Mouse (Mus musculus): ENCODE data around the gene Ptrh1. TPM values are rescaled to one million over a fixed set of nuclear protein-coding genes. Genes with fewer than 3 reads are reported as not detected.

The Ptrh1 gene
- total RNA-seq, 1 experiment: 20.9 TPM

GRCm38 (mm10) chr2:32776192-32776591, 606 bp downstream of the Ptrh1 start:
- Histone ChIP-seq H3K9ac (ENCODE audit: insufficient read depth, low read depth, low read length, poor library complexity, severe bottlenecking) (peak overlapping the region; percentile 58), H3K9me3 (ENCODE audit: control insufficient read depth, insufficient read depth, low read depth, low read length) (no peaks in the 10 kb centered on the region), H3K36me3 (ENCODE audit: control insufficient read depth, insufficient read depth, low read length, poor library complexity, severe bottlenecking) (peaks cover 3% of the 10 kb centered on the region; the same call in 1 of the 2 replicates), H3K4me1 (ENCODE audit: control insufficient read depth in 2 of 2, insufficient read depth in 2 of 2, low read length in 2 of 2, poor library complexity in 1 of 2) (peaks cover 5 to 21% of the 10 kb centered on the region in 2 experiments; a peak in 2 of 4 replicates), H3K27ac (ENCODE audit: insufficient read depth, low read depth, low read length, poor library complexity, severe bottlenecking) (no peak overlapping the region), H3K4me3 (ENCODE audit: insufficient read depth in 1 of 2, low read depth in 1 of 2, low read length in 2 of 2, poor library complexity in 1 of 2, severe bottlenecking in 1 of 2) (peak overlapping the region; percentile 62 to 99)
- no peak for DNase-seq (ENCODE audit: low read depth, low spot score)
- in situ Hi-C loops (cut with MboI; ENCODE audit: low sequenced_read_pairs in 2 of 2, unreplicated experiment in 2 of 2): no loop called here
- no peak for TF ChIP-seq HCFC1 (IDR thresholded peaks at IDR 0.05; ENCODE audit: borderline replicate concordance, insufficient read depth, low read length)
- TF ChIP-seq ZC3H11A (IDR thresholded peaks at IDR 0.05; ENCODE audit: borderline replicate concordance, low read depth, low read length): no peak
- no peak for TF ChIP-seq CHD2 (IDR thresholded peaks at IDR 0.05; ENCODE audit: low read depth, low read length)
- TF ChIP-seq MAFK (IDR thresholded peaks at IDR 0.05; ENCODE audit: insufficient read depth, low read depth, low read length): no peak
- no peak for TF ChIP-seq ZNF384 (IDR thresholded peaks at IDR 0.05; ENCODE audit: low read depth, low read length)

GRCm38 (mm10) chr2:32778081-32778480, 2.5 kb downstream of the Ptrh1 start:
- peaks cover 5 to 13% of the 10 kb centered on the region in 2 experiments; a peak in 2 of 4 replicates for H3K4me1 ChIP-seq (ENCODE audit: control insufficient read depth in 2 of 2, insufficient read depth in 2 of 2, low read length in 2 of 2, poor library complexity in 1 of 2)
- H3K9me3 ChIP-seq (ENCODE audit: control insufficient read depth, insufficient read depth, low read depth, low read length): no peaks in the 10 kb centered on the region
- no peak for TF ChIP-seq ZNF384 (IDR thresholded peaks at IDR 0.05; ENCODE audit: low read depth, low read length)
- no peak for TF ChIP-seq CHD2 (IDR thresholded peaks at IDR 0.05; ENCODE audit: low read depth, low read length)
- no peak for TF ChIP-seq MAFK (IDR thresholded peaks at IDR 0.05; ENCODE audit: insufficient read depth, low read depth, low read length)
- TF ChIP-seq ZC3H11A (IDR thresholded peaks at IDR 0.05; ENCODE audit: borderline replicate concordance, low read depth, low read length): no peak
- TF ChIP-seq HCFC1 (IDR thresholded peaks at IDR 0.05; ENCODE audit: borderline replicate concordance, insufficient read depth, low read length): no peak
- no peak overlapping the region for H3K27ac ChIP-seq (ENCODE audit: insufficient read depth, low read depth, low read length, poor library complexity, severe bottlenecking)
- peaks cover 3% of the 10 kb centered on the region; the same call in 1 of the 2 replicates for H3K36me3 ChIP-seq (ENCODE audit: control insufficient read depth, insufficient read depth, low read length, poor library complexity, severe bottlenecking)
- DNase-seq (ENCODE audit: low read depth, low spot score): no peak
- no peak overlapping the region for H3K9ac ChIP-seq (ENCODE audit: insufficient read depth, low read depth, low read length, poor library complexity, severe bottlenecking)
- H3K4me3 ChIP-seq (ENCODE audit: insufficient read depth in 1 of 2, low read depth in 1 of 2, low read length in 2 of 2, poor library complexity in 1 of 2, severe bottlenecking in 1 of 2): no peak overlapping the region
- in situ Hi-C loops (cut with MboI; ENCODE audit: low sequenced_read_pairs in 2 of 2, unreplicated experiment in 2 of 2): no loop called here

GRCm38 (mm10) chr2:32779131-32779530, 3.5 kb downstream of the Ptrh1 start:
- Histone ChIP-seq H3K4me1 (ENCODE audit: control insufficient read depth in 2 of 2, insufficient read depth in 2 of 2, low read length in 2 of 2, poor library complexity in 1 of 2) (peaks cover 5 to 17% of the 10 kb centered on the region in 2 experiments; a peak in 2 of 4 replicates), H3K36me3 (ENCODE audit: control insufficient read depth, insufficient read depth, low read length, poor library complexity, severe bottlenecking) (peaks cover 3% of the 10 kb centered on the region; the same call in 1 of the 2 replicates), H3K9ac (ENCODE audit: insufficient read depth, low read depth, low read length, poor library complexity, severe bottlenecking) (no peak overlapping the region), H3K4me3 (ENCODE audit: insufficient read depth in 1 of 2, low read depth in 1 of 2, low read length in 2 of 2, poor library complexity in 1 of 2, severe bottlenecking in 1 of 2) (no peak overlapping the region), H3K27ac (ENCODE audit: insufficient read depth, low read depth, low read length, poor library complexity, severe bottlenecking) (no peak overlapping the region), H3K9me3 (ENCODE audit: control insufficient read depth, insufficient read depth, low read depth, low read length) (no peaks in the 10 kb centered on the region)
- peak; percentile 67 for DNase-seq (ENCODE audit: low read depth, low spot score)
- TF ChIP-seq ZC3H11A (IDR thresholded peaks at IDR 0.05; ENCODE audit: borderline replicate concordance, low read depth, low read length) (peak; percentile 29; the same call in 1 of the 2 replicates), CHD2 (IDR thresholded peaks at IDR 0.05; ENCODE audit: low read depth, low read length) (no peak), MAFK (IDR thresholded peaks at IDR 0.05; ENCODE audit: insufficient read depth, low read depth, low read length) (no peak)
- in situ Hi-C loops (cut with MboI; ENCODE audit: low sequenced_read_pairs in 2 of 2, unreplicated experiment in 2 of 2): no loop called here

GRCm38 (mm10) chr2:32779714-32780113, 4.1 kb downstream of the Ptrh1 start:
- no peaks in the 10 kb centered on the region for H3K9me3 ChIP-seq (ENCODE audit: control insufficient read depth, insufficient read depth, low read depth, low read length)
- H3K4me3 ChIP-seq (ENCODE audit: insufficient read depth in 1 of 2, low read depth in 1 of 2, low read length in 2 of 2, poor library complexity in 1 of 2, severe bottlenecking in 1 of 2): no peak overlapping the region
- in situ Hi-C loops (cut with MboI; ENCODE audit: low sequenced_read_pairs in 2 of 2, unreplicated experiment in 2 of 2): no loop called here
- no peak overlapping the region for H3K9ac ChIP-seq (ENCODE audit: insufficient read depth, low read depth, low read length, poor library complexity, severe bottlenecking)
- TF ChIP-seq ZC3H11A (IDR thresholded peaks at IDR 0.05; ENCODE audit: borderline replicate concordance, low read depth, low read length) (no peak), ZNF384 (IDR thresholded peaks at IDR 0.05; ENCODE audit: low read depth, low read length) (no peak), CHD2 (IDR thresholded peaks at IDR 0.05; ENCODE audit: low read depth, low read length) (no peak), HCFC1 (IDR thresholded peaks at IDR 0.05; ENCODE audit: borderline replicate concordance, insufficient read depth, low read length) (no peak), MAFK (IDR thresholded peaks at IDR 0.05; ENCODE audit: insufficient read depth, low read depth, low read length) (no peak)
- peaks cover 3% of the 10 kb centered on the region; the same call in 1 of the 2 replicates for H3K36me3 ChIP-seq (ENCODE audit: control insufficient read depth, insufficient read depth, low read length, poor library complexity, severe bottlenecking)
- H3K27ac ChIP-seq (ENCODE audit: insufficient read depth, low read depth, low read length, poor library complexity, severe bottlenecking): no peak overlapping the region
- DNase-seq (ENCODE audit: low read depth, low spot score): no peak
- H3K4me1 ChIP-seq (ENCODE audit: control insufficient read depth in 2 of 2, insufficient read depth in 2 of 2, low read length in 2 of 2, poor library complexity in 1 of 2): peaks cover 5 to 18% of the 10 kb centered on the region in 2 experiments; a peak in 2 of 4 replicates
